Mouse (Mus musculus) megakaryocyte progenitor cell, adult 5-6 weeks (primary cell): ENCODE measurements at regions not wholly inside any gene's neighbourhood (a gene's known extent, or its start where the extent isn't known, plus 50 kb on each side); places are given as distances from the start of the nearest gene placed in this dataset.
"Not testable (repeated sequence)": the region's sequence is repeated elsewhere in the genome, so short reads cannot be mapped to it uniquely, and the experiment has no call there.

ENCODE experiments used
- ATAC-seq: replicated peaks from 2 replicates; pipeline ENCODE4 v1.8.0; 2016; ENCODE audit warnings: mild to moderate bottlenecking, moderate TSS enrichment, inconsistent platforms; ENCODE audit not compliant: poor library complexity

- ATAC-seq: no peak
These were observed 428.1 kb downstream of the Pom121l12 start for GRCm38 (mm10) chr11:15027213-15027612.

- ATAC-seq: no peak
These were observed 443.1 kb downstream of the Pom121l12 start for GRCm38 (mm10) chr11:15042168-15042567.

- ATAC-seq: not testable (repeated sequence)
These were observed 490.0 kb downstream of the Pom121l12 start for GRCm38 (mm10) chr11:15088918-15089645.

- peak; percentile 57 for ATAC-seq
These were observed 497.8 kb downstream of the Pom121l12 start for GRCm38 (mm10) chr11:15096900-15097299.

- no peak for ATAC-seq
These were observed 509.0 kb downstream of the Pom121l12 start for GRCm38 (mm10) chr11:15108046-15108445.

- no peak for ATAC-seq
These were observed 514.5 kb downstream of the Pom121l12 start for GRCm38 (mm10) chr11:15113583-15113982.

- ATAC-seq: no peak
These were observed 526.7 kb downstream of the Pom121l12 start for GRCm38 (mm10) chr11:15125812-15126211.
